Mouse (Mus musculus): ENCODE measurements around the gene Olfr143.

The Olfr143 gene

GRCm38 (mm10) chr9:38252474-38252873, at the start of gene Olfr143:
Gene Olfr143 (plus strand): TSS chr9:38252774.
- DNase-seq (ENCODE audit: low read depth in 1 of 2, low spot score in 2 of 2), result no peak

DNA sequence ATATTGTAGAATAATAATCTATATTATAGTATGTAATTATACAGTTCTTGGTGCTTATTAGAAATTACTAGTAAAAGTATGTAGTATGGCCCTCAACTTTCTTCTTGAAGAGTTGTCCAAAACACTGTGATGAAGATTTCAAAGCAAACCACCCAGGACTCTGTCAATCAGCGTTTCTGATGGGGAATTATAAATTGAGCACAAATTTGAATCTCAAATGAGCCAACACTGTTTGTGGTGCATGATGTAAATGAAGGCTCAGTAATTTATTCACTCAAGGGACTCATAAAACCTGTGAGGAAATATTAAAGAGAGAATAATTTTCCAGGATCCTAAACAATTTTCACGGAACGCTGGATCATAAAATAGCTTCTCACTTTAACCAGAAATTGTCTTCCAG, 44.5 kb upstream of the Olfr143 start, which contains the start of gene Olfr893:
Gene Olfr893 (plus strand): TSS at position 301 of the 400 bp plus-strand sequence.
- DNase-seq (ENCODE audit: low read depth in 1 of 2, low spot score in 2 of 2), result no peak

- DNase-seq (ENCODE audit: low read depth in 1 of 2, low spot score in 2 of 2), result no peak
These were observed 34.8 kb upstream of the Olfr143 start, which contains the start of gene Olfr894 for GRCm38 (mm10) chr9:38217755-38218154. Gene Olfr894 (plus strand): TSS chr9:38218055.

GRCm38 (mm10) chr9:38267551-38267950, 15.0 kb downstream of the Olfr143 start, which contains the start of gene Olfr895:
Gene Olfr895 (plus strand): TSS chr9:38267851.
- no peak for DNase-seq (ENCODE audit: low read depth in 1 of 2, low spot score in 2 of 2)

DNA sequence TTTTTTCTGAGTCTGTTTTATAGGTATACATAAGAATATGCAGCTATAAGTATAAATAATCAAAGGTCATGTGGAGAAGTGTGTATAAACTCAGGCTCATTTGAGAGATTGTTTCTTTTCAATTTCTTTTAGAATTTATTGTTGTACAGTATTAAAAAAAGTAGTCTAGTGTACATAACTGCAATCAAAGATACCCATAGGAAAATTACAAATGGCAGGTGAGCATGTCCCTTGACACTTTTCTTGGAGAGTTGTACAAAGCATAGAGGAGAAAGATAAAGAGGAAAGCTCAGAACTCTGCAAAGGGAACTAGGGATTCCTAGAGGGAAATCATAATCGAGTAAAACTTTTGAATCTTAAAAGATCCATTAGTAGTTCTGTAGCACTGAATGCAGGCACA, 38.2 kb downstream of the Olfr143 start, which contains the start of gene Olfr896-ps1:
Gene Olfr896-ps1 (plus strand): TSS at position 301 of the 400 bp plus-strand sequence.
- DNase-seq (ENCODE audit: low read depth in 1 of 2, low spot score in 2 of 2), result no peak
